Mouse (Mus musculus) lung, postnatal 0 days (tissue): ENCODE measurements around the gene Ehbp1.

ENCODE experiments used
- CTCF ChIP-seq: IDR thresholded peaks from 2 replicates; pipeline ENCODE4 v1.5.1; 2016; ENCODE audit warnings: antibody characterized with exemption, mild to moderate bottlenecking
- EP300 ChIP-seq: IDR thresholded peaks from 2 replicates; pipeline ENCODE4 v1.6.1; 2016; ENCODE audit warnings: antibody characterized with exemption, mild to moderate bottlenecking, control low read depth

DNA sequence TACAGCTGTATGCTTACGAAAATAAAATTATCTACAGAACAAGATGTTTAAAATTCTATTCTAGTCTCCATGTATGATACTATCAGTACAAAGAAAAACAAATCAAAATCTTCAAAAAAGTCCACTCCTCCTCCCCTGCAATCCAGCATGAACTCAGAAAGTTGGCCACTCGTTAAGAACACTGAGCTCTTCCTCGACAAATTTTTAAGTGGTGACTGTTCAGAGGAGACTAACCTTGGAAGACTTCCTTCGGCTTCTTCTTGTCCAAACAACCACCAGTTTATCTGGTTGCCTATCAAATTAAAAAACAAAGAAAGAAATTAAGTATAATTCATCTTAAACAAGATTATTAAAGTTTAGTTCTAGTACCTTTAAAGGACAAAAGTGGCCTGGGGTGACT lies 94.4 kb downstream of the Ehbp1 start:
- TF ChIP-seq CTCF (no peak), EP300 (no peak)
